Mouse (Mus musculus) frontal cortex, adult (tissue): ENCODE data around the gene Ppil6.
A peak's percentile ranks its signal among the peaks of the same experiment; 100 is the strongest.

ENCODE experiments used
- ATAC-seq: cut with Nextera tagmentation; 2 replicates; pipeline ENCODE4 v1.9.2; 2017; ENCODE audit warnings: mild to moderate bottlenecking, moderate library complexity, mixed read lengths; ENCODE audit not compliant: low TSS enrichment

Gene Ppil6

GRCm38 (mm10) chr10:41477278-41478181 is 12.7 kb upstream of the Ppil6 start:
- ATAC-seq, result peak; percentile 65

- ATAC-seq, result no peak
Observed at GRCm38 (mm10) chr10:41479961-41480360, 10.3 kb upstream of the Ppil6 start.

GRCm38 (mm10) chr10:41480938-41481880 is 9.0 kb upstream of the Ppil6 start:
- no peak for ATAC-seq

GRCm38 (mm10) chr10:41482446-41482845 is 7.8 kb upstream of the Ppil6 start:
- no peak for ATAC-seq

GRCm38 (mm10) chr10:41485778-41486177 is 4.5 kb upstream of the Ppil6 start:
- no peak for ATAC-seq

GRCm38 (mm10) chr10:41486506-41487170 is 3.6 kb upstream of the Ppil6 start:
- no peak for ATAC-seq

GRCm38 (mm10) chr10:41488877-41489276 is 1.4 kb upstream of the Ppil6 start:
- no peak for ATAC-seq

- no peak for ATAC-seq
Observed at GRCm38 (mm10) chr10:41489294-41489693, 945 bp upstream of the Ppil6 start.

GRCm38 (mm10) chr10:41490518-41490873 is 257 bp downstream of the Ppil6 start:
- ATAC-seq, result peak; percentile 11; the same call in 1 of the 2 replicates

GRCm38 (mm10) chr10:41491111-41491510 is 872 bp downstream of the Ppil6 start:
- ATAC-seq, result no peak

GRCm38 (mm10) chr10:41500941-41501340 is 10.7 kb downstream of the Ppil6 start:
- peak; percentile 60 for ATAC-seq

- peak; percentile 8; the same call in 1 of the 2 replicates for ATAC-seq
Observed at GRCm38 (mm10) chr10:41504996-41505395, 14.8 kb downstream of the Ppil6 start.

- ATAC-seq, result peak; percentile 93
Observed at GRCm38 (mm10) chr10:41505446-41505845, 15.2 kb downstream of the Ppil6 start.

- peak; percentile 15; the same call in 1 of the 2 replicates for ATAC-seq
Observed at GRCm38 (mm10) chr10:41509160-41509559, 18.9 kb downstream of the Ppil6 start.

- ATAC-seq, result no peak
Observed at GRCm38 (mm10) chr10:41514301-41514700, 24.1 kb downstream of the Ppil6 start.

- ATAC-seq, result no peak
Observed at GRCm38 (mm10) chr10:41514921-41515320, 24.7 kb downstream of the Ppil6 start.

GRCm38 (mm10) chr10:41518508-41518980 is 28.3 kb downstream of the Ppil6 start:
- ATAC-seq, result peak; percentile 49

GRCm38 (mm10) chr10:41518981-41519618 is 28.9 kb downstream of the Ppil6 start, which contains the start of gene Cd164:
TSS of gene Cd164 (plus strand) at chr10:41519414.
- peak; percentile 87 for ATAC-seq

GRCm38 (mm10) chr10:41519640-41520409 is 29.6 kb downstream of the Ppil6 start:
- ATAC-seq, result peak; percentile 34

GRCm38 (mm10) chr10:41520410-41520673 is 30.1 kb downstream of the Ppil6 start:
- no peak for ATAC-seq

GRCm38 (mm10) chr10:41523386-41523785 is 33.1 kb downstream of the Ppil6 start:
- ATAC-seq, result no peak
